Mouse (Mus musculus): ENCODE results near the gene Tnfrsf13b. TPM values are rescaled to one million over a fixed set of nuclear protein-coding genes. Genes with fewer than 3 reads are reported as not detected.
"Not testable (repeated sequence)": the region's sequence is repeated elsewhere in the genome, so short reads cannot be mapped to it uniquely, and the experiment has no call there.

Gene Tnfrsf13b
- polyA plus RNA-seq, 1 experiment, result 0.49 TPM

DNA sequence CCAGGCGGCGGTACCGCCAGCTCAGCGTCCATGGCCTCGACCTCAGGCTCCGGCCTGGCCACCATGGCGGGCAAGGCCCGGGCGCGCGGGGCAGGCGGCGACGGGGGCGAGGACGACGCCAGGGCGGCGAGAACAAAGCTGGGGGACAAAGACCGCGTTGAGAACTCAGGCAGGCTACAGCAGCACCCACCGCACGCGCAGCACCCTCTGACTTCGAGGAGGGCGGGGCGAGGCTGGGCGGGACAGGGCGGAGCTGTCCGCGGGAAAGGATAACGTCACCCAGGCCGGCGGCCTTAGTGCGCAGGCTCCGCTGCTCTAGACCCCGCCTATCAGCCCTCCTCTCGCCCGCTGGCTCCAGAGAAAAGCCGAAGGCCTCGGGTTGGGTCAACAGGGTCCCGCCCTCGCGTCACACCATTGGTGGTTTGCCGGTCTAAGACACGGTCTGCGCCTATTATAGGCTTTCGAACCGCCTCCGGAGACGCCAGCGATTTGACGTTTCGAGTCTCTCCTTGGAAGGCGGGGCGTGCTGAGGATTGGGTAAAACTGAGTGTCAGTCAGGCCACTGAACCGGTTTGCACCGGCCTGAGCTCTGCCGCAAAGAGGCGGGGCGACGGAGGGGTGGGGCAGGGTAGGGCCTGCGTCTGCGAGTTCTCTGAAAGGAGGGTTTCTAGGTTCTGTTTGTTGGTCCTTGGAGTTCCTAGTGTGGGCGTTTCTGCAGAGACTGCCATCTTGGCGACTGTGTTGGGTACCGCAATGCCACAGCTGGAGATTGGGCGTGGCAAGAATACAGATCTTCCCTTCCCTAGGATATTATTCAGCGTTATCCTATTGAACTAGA lies 48.5 kb downstream of the Tnfrsf13b start, which contains the start of gene Usp22:
Gene Usp22, minus strand, starts transcription at position 235 of the 838 bp plus-strand sequence.
- H3K4me3 ChIP-seq (replicated peaks), result peak within 1 kb of the TSS; percentile 71
- no peak for TF ChIP-seq TAL1 (IDR thresholded peaks at IDR 0.05; ENCODE audit: low read length)
- no peak for TF ChIP-seq GATA1 (IDR thresholded peaks at IDR 0.05; ENCODE audit: low read length)
- no peaks in the 10 kb centered on the region; the same call in 1 of the 2 replicates for H3K36me3 ChIP-seq (ENCODE audit: control insufficient read depth)
- peaks cover 8% of the 10 kb centered on the region for H3K27me3 ChIP-seq (ENCODE audit: control insufficient read depth)
- no peaks in the 10 kb centered on the region for H3K9me3 ChIP-seq (ENCODE audit: control insufficient read depth, low read length)
- H3K4me1 ChIP-seq (ENCODE audit: control insufficient read depth), result peaks cover 23% of the 10 kb centered on the region

- peaks cover 23% of the 10 kb centered on the region for H3K4me1 ChIP-seq (ENCODE audit: control insufficient read depth)
- peak overlapping the region; percentile 71 for H3K4me3 ChIP-seq (replicated peaks)
- peaks cover 8% of the 10 kb centered on the region for H3K27me3 ChIP-seq (ENCODE audit: control insufficient read depth)
- TF ChIP-seq TAL1 (IDR thresholded peaks at IDR 0.05; ENCODE audit: low read length), result no peak
- TF ChIP-seq GATA1 (IDR thresholded peaks at IDR 0.05; ENCODE audit: low read length), result no peak
- no peaks in the 10 kb centered on the region; the same call in 1 of the 2 replicates for H3K36me3 ChIP-seq (ENCODE audit: control insufficient read depth)
- H3K9me3 ChIP-seq (ENCODE audit: control insufficient read depth, low read length), result no peaks in the 10 kb centered on the region
These were observed 49.2 kb downstream of the Tnfrsf13b start for GRCm38 (mm10) chr11:61175778-61176177.

- H3K9me3 ChIP-seq (ENCODE audit: control insufficient read depth, low read length), result no peaks in the 10 kb centered on the region
- TF ChIP-seq GATA1 (IDR thresholded peaks at IDR 0.05; ENCODE audit: low read length), result no peak
- no peak for TF ChIP-seq TAL1 (IDR thresholded peaks at IDR 0.05; ENCODE audit: low read length)
- no peaks in the 10 kb centered on the region; the same call in 1 of the 2 replicates for H3K36me3 ChIP-seq (ENCODE audit: control insufficient read depth)
- peaks cover 8% of the 10 kb centered on the region for H3K27me3 ChIP-seq (ENCODE audit: control insufficient read depth)
- H3K4me3 ChIP-seq (replicated peaks), result no peak overlapping the region
- peaks cover 23% of the 10 kb centered on the region for H3K4me1 ChIP-seq (ENCODE audit: control insufficient read depth)
These were observed 49.8 kb downstream of the Tnfrsf13b start for GRCm38 (mm10) chr11:61176321-61176720.

GRCm38 (mm10) chr11:61180361-61180760 lies 53.8 kb downstream of the Tnfrsf13b start:
- H3K27me3 ChIP-seq (ENCODE audit: control insufficient read depth), result peaks cover 3% of the 10 kb centered on the region
- H3K4me3 ChIP-seq (replicated peaks), result no peak overlapping the region
- no peaks in the 10 kb centered on the region for H3K36me3 ChIP-seq (ENCODE audit: control insufficient read depth)
- H3K4me1 ChIP-seq (ENCODE audit: control insufficient read depth), result peaks cover 11% of the 10 kb centered on the region
- TF ChIP-seq TAL1 (IDR thresholded peaks at IDR 0.05; ENCODE audit: low read length), result no peak
- no peak for TF ChIP-seq GATA1 (IDR thresholded peaks at IDR 0.05; ENCODE audit: low read length)
- H3K9me3 ChIP-seq (ENCODE audit: control insufficient read depth, low read length), result no peaks in the 10 kb centered on the region

DNA sequence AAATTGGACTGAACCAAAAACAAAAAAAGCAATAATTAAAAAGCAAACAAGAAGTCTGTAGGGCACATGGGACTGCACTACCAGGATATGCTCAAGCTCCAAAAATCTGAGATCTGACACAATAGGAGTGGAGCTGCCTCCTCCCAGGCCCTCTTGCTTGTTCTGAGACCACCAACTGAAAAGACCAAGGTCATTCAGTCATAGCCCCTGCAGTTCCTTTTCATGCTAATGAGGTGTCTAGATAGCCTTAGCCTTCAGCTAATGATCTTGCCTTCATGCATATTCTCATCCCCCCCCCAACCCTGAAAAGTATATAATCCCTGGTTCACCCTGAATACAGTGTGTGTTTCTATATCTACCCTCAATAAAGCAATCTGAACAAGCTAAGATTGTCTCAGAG lies 55.1 kb downstream of the Tnfrsf13b start:
- H3K27me3 ChIP-seq (ENCODE audit: control insufficient read depth), result peaks cover 2% of the 10 kb centered on the region
- no peaks in the 10 kb centered on the region for H3K36me3 ChIP-seq (ENCODE audit: control insufficient read depth)
- H3K9me3 ChIP-seq (ENCODE audit: control insufficient read depth, low read length), result no peaks in the 10 kb centered on the region
- H3K4me3 ChIP-seq (replicated peaks), result no peak overlapping the region
- no peak for TF ChIP-seq TAL1 (IDR thresholded peaks at IDR 0.05; ENCODE audit: low read length)
- no peak for TF ChIP-seq GATA1 (IDR thresholded peaks at IDR 0.05; ENCODE audit: low read length)
- H3K4me1 ChIP-seq (ENCODE audit: control insufficient read depth), result no peaks in the 10 kb centered on the region

DNA sequence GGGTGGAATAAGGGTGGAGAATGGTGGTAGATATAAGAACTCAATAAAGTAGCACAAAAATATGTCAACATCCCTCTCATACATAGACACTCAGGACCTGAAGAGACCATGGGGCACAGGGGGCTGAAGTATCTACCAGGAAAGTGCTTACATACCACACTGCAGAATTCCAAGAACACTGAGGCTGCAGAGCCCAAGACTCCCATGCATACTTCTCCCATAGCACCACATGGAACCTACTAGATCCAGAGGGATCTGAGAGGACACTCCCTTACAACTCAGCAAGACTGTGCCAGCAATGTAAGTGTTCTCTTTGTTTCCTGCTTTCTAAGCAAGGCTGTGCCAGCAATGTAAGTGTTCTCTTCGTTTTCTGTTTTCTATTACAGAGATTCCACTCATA lies 57.3 kb downstream of the Tnfrsf13b start:
- Histone ChIP-seq H3K9me3 (ENCODE audit: control insufficient read depth, low read length) (no peaks in the 10 kb centered on the region), H3K4me3 (replicated peaks) (no peak overlapping the region), H3K27me3 (ENCODE audit: control insufficient read depth) (no peaks in the 10 kb centered on the region), H3K36me3 (ENCODE audit: control insufficient read depth) (no peaks in the 10 kb centered on the region), H3K4me1 (ENCODE audit: control insufficient read depth) (no peaks in the 10 kb centered on the region)
- TF ChIP-seq GATA1 (IDR thresholded peaks at IDR 0.05; ENCODE audit: low read length) (no peak), TAL1 (IDR thresholded peaks at IDR 0.05; ENCODE audit: low read length) (no peak)

DNA sequence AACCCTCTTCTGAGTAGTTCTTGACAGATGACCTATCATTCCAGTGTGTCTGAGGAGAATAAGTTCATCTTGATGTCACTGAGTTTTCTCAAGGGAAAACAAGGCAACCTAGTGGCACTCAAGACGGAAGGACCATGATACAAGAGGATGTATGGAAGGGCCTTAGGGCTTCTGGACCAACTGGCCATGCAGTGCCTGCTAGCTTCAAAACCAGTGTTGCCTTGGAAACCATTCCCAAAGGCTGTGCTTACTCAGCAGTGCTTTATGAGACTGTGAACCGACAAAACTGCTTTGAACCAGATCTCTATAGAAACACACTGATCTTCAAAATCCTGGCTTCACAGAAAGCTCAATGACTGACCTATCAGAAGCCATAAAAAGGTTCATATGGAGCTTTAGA lies 64.2 kb downstream of the Tnfrsf13b start:
- H3K4me3 ChIP-seq (replicated peaks), result no peak overlapping the region
- no peak for TF ChIP-seq GATA1 (IDR thresholded peaks at IDR 0.05; ENCODE audit: low read length)
- no peak for TF ChIP-seq TAL1 (IDR thresholded peaks at IDR 0.05; ENCODE audit: low read length)
- H3K27me3 ChIP-seq (ENCODE audit: control insufficient read depth), result peaks cover 13% of the 10 kb centered on the region
- peaks cover 2% of the 10 kb centered on the region for H3K4me1 ChIP-seq (ENCODE audit: control insufficient read depth)
- no peaks in the 10 kb centered on the region for H3K36me3 ChIP-seq (ENCODE audit: control insufficient read depth)
- H3K9me3 ChIP-seq (ENCODE audit: control insufficient read depth, low read length), result no peaks in the 10 kb centered on the region

DNA sequence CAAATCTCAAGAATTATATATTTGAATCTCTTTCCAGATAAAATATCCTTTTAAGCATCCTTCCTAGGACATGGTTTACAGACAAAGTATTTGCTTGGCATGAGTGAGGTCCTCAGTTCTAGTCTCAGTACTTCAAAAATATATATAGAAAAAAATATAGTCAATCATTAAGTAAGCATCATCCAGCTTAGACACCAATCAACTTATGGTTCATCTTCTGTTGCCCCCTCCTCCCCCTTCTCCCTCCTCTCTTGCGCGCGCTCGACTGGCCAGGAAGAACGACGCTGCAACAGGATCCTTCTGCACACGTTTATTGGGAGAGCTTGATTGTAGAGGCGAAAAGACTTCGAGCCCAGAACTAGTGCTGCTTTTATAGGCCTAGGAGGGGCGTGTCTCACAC lies 65.6 kb downstream of the Tnfrsf13b start:
- H3K4me3 ChIP-seq (replicated peaks); H3K4me1 ChIP-seq (ENCODE audit: control insufficient read depth); H3K9me3 ChIP-seq (ENCODE audit: control insufficient read depth, low read length); H3K36me3 ChIP-seq (ENCODE audit: control insufficient read depth): not testable (repeated sequence)
- peaks cover 13% of the 10 kb centered on the region for H3K27me3 ChIP-seq (ENCODE audit: control insufficient read depth)

GRCm38 (mm10) chr11:61192779-61193178 lies 66.2 kb downstream of the Tnfrsf13b start:
- TF ChIP-seq GATA1 (IDR thresholded peaks at IDR 0.05; ENCODE audit: low read length), result no peak
- TF ChIP-seq TAL1 (IDR thresholded peaks at IDR 0.05; ENCODE audit: low read length), result no peak
- Histone ChIP-seq H3K9me3 (ENCODE audit: control insufficient read depth, low read length) (no peaks in the 10 kb centered on the region), H3K36me3 (ENCODE audit: control insufficient read depth) (no peaks in the 10 kb centered on the region), H3K4me1 (ENCODE audit: control insufficient read depth) (peaks cover 2% of the 10 kb centered on the region), H3K27me3 (ENCODE audit: control insufficient read depth) (peaks cover 13% of the 10 kb centered on the region), H3K4me3 (replicated peaks) (no peak overlapping the region)

Measured in erythroblast, embryonic 14.5 days (primary cell).